Mouse (Mus musculus): ENCODE measurements around the gene Yipf3. TPM values are rescaled to one million over a fixed set of nuclear protein-coding genes. Genes with fewer than 3 reads are reported as not detected.

The Yipf3 gene
- total RNA-seq (2021), result 10 to 100 TPM; 76.8 to 81.5 TPM
- long read RNA-seq, experiment 1, transcript Yipf3-201 (9 exons, 2,035 nt), result major isoform, 57 of 76 reads
- long read RNA-seq, experiment 1, partial matches to known transcripts, result 10 of 76 reads
- long read RNA-seq, experiment 1, other reads (novel, unspliced or antisense), result 6 of 76 reads
- long read RNA-seq, experiment 2, transcript Yipf3-201 (9 exons, 2,035 nt), result major isoform, 50 of 71 reads
- long read RNA-seq, experiment 2, partial matches to known transcripts, result 4 of 71 reads
- long read RNA-seq, experiment 2, other reads (novel, unspliced or antisense), result 11 of 71 reads

DNA sequence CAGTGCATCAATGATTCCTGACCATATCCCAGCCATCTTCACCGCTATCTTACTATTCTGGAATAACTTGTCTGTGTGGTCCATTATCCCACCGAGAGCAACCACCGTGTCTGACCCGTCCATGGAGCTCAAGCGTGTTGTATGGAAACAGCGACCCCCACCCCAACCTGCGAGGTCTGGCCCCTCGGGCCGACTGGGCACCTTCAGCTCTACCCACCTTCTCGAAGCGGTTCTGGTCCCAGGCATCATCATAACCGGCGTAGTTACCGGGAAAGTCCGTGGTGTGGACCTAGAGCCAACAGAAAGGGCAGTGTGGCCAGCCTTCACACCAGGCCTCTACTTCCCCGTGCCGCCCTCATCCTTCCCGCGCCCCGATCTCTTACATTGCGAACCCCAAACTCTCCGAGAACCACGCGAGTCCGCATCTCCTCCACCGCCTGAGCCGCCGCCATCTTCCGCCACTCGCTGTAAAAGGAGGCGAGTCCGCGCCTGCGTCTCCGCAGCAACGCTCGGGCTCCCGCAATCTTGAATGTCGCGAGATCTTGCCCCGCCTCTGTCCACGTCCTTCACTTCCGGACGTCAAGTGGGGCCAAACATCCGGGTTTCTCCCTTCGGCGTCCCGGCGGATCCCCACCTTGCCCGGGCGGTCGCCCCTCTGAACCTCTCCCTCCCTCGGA is at the start of gene Yipf3, which contains the start of gene Polr1c:
Gene Yipf3, plus strand, starts transcription at position 569 of the 677 bp plus-strand sequence.
Gene Polr1c, minus strand, starts transcription at position 543 of the 677 bp plus-strand sequence.
- DNase-seq (ENCODE audit: low spot score in 2 of 2), result peak; percentile 87 to 96

DNA sequence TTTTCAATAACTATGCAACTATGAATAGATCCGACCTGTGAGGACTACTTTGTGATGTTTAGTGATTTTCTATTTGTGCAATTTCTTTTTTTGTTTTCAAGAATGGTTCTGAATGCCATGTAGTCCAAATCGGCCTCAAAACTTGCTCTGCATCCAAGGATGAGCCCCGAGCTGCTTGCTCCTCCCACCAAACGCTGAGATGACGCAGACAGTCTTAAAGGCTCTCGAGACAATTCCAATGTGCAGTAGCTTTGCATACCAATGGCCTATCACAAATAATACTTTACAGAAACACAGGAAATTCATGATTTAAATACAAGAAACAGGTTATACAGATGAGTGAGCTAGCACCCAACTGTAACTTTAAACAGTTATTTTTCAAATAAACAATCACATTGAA is 46.7 kb upstream of the Yipf3 start:
- no peak for DNase-seq (ENCODE audit: low spot score in 2 of 2)

DNA sequence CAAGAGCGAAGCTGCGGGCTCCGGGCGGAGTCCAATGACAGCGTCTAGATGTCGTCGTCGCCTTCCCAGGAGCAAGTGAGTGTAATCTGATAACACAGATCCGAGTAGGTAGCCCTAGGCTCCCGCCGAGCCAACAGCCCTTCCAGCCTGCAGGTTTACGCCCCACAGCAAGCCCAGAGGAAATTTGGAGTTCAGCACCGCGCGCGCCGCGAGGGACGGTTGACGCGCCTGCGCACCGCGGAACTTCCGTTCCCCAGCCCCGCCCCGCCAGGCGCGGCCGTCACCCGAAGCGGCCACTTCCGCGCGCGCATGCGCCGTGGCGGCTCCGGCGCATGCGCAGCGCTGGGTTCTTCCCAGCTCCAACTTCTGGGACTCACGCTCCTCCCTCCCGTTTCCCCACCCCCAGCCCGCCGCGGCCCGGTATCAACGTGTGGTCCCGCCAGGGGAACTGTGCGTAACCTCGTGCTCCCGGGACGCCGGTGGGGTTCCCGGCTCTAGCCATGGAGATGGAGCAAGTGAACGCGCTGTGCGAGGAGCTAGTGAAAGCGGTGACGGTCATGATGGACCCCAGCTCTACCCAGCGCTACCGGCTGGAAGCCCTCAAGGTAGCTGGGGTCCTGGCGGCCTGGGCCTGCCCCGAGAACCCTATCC is 45.3 kb upstream of the Yipf3 start, which contains the start of the genes Polh and Xpo5:
Gene Polh, minus strand, starts transcription at position 225 of the 651 bp plus-strand sequence.
Gene Xpo5, plus strand, starts transcription at position 362 of the 651 bp plus-strand sequence.
- peak; percentile 92 to 93 for DNase-seq (ENCODE audit: low spot score in 2 of 2)

DNA sequence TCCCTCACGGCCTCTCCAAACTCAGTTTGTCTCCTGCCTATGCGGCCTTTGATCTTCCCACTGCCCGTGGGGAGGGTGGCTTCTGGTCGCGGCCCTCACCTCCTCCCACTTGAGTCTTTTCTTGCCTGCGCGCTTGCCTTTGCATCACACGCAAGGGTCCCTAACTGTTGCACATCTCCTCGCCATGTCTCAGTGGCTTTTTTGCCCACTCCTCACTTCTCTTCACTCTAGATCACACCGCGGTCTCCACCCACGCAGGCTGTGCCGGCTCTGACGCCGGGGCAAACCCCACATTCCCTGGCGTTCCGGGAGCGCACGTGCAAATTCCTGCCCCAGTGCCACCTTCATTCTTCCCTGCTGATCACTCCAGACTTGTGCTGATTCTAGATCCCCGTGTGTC is 44.8 kb upstream of the Yipf3 start:
- DNase-seq (ENCODE audit: low spot score in 2 of 2), result peak in 1 of 2 experiments; percentile 21

DNA sequence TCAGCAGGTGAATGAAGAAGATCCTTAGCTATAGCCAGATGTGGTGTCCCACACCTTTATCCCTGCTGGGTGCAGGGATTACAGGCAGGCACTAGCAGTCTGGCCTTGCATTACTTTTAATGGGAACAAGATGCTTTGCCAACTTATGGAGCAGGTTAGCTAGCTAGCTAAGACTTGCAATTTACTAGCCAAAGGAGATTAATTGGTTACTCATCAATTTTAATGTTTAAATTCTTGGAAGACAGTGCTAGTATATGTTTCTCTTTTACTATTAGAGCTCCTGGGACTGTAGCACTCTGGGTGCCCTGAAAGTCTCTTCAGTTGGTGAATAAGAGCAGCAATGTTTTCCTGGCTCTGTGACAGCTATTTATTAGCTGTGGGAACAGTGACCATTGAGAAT is 41.2 kb upstream of the Yipf3 start:
- no peak for DNase-seq (ENCODE audit: low spot score in 2 of 2)

DNA sequence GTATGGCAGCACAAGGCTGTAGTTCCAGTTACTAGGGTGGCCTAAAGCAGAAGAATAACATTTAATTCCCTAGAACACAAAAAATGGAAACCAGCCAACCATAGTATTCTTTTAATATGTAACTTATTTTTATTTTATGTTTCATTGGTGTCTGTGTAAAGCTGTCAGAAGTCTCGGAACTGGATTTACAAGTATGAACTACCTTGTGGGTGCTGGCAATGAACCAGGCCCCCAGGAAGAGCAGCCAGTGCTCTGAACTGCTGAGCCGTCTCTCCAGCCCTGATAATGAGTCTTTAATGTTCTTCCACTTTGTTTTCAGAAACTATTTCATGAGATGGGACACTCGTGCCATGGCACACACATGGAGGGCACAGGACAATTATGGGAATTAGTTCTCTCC is 37.3 kb upstream of the Yipf3 start:
- no peak for DNase-seq (ENCODE audit: low spot score in 2 of 2)

DNA sequence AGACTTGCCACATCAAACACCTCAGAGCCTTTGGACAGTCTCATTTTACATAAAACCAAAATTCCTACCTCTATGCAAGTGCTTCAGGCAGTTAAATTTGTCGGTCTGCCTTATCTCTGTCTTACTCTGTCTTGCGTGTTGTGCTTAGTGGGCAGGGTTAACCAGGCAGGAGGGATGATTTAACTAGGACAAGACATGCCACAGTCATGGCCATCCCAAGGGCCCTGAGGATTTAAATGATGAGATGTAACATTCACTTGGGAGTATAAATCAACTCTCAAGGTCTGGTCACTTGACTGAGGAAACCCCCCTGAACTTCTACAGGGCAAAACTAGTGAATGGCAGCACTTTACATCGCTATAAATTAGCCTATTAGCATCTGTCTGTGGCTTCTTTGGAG is 26.3 kb upstream of the Yipf3 start:
- DNase-seq (ENCODE audit: low spot score in 2 of 2), result no peak

DNA sequence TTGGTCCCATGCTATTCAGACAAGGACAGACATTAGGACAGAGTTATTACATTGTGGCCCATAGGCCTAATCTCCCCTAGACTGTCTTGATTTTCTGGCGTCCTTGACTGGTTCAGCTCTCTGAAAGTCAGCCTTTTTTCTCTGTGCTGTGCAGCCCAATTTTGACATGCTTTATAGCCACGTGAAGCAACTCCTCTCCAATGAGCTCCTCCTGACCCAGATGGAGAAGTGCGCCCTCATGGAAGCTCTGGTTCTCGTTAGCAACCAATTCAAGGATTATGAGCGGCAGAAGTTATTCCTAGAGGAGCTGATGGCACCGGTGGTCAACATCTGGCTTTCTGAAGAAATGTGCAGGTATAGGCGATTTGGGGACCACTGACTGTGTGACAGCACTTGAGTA is 20.3 kb upstream of the Yipf3 start:
- DNase-seq (ENCODE audit: low spot score in 2 of 2), result no peak

DNA sequence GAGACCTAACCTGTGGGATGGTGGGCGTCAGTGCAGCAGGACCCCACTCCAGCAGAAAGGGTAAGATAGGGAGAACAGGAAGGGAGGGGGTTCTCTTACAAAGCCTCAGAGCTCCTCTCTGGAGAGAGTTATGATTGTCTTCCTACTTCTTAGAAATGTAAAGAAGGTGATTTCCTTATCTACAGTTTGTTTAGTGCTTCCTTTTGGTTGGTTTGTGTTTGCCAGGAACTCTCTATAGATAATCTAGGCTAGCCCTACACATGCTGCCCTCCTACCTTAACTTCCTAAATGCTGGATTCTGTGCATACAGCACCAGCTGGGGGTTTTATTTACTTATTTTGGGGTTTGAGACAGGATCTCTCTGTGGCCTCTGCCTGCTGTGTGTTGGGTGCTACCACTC is 11.8 kb upstream of the Yipf3 start:
- DNase-seq (ENCODE audit: low spot score in 2 of 2), result no peak

DNA sequence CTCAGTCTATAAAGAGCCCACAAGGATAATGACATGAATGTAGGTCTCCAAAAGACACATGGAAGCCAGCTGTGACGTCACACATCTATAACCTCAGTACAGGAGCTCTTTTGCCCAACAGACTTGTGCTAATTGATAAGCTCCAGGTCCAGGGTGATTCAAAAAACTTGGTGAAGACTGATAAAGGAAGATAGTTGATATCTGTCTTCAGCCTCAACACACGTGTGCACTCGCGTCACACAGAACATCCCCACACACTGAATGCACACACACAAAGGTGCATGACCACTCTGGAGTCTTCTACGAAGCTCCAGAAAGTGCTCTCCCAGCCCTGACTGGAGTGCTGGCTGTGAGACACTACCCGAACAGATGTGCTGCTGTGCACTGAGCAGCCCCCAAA is 10.8 kb upstream of the Yipf3 start:
- no peak for DNase-seq (ENCODE audit: low spot score in 2 of 2)

DNA sequence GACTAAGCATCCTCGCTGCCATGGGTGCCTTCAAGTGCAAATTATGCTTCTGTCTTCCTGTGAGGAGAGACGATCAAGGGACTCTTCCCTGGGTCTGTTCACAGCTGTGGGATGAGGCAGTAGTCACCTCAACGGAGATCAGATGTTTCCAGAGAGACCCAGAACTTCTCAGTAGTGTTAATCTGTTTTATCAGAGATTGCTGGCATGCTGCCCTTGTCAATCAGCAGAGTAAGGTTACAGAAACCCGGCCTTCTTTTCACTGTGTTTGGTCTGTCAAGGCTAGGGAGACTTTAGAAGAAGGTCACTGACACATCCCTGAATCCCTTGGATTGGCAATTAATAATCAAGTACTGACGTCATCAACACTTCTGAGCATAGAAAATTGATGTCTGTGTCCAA is 10.4 kb upstream of the Yipf3 start:
- no peak for DNase-seq (ENCODE audit: low spot score in 2 of 2)

DNA sequence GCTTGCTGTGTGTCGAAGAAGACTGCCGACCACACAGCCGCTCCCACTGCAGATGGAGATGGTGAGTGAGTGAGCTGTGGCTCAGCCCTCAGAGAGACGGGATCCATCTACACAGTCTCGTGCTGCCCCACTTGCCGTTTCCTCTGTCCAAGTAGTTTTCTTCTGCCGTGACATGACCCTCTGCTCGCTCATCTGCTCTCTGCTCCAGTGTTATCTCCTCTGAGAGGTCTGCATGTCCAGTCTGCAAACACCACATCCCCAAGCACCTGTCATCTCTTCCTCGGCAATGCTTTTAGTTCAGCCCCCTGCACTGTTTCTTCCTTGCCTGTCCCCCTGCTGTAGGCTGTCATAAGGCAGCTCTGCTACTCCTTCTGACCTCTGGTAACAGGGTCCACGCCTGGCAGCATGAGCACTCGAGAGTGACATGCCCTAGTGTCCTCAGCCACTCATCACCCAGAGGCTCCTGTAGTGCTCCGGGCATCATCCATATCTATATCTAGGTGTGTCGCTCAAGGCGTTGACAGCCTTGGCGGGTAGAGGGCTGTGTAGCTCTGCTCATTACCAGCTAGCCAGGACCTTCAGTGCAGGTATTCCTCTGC is 8.3 kb upstream of the Yipf3 start:
- DNase-seq (ENCODE audit: low spot score in 2 of 2), result no peak

DNA sequence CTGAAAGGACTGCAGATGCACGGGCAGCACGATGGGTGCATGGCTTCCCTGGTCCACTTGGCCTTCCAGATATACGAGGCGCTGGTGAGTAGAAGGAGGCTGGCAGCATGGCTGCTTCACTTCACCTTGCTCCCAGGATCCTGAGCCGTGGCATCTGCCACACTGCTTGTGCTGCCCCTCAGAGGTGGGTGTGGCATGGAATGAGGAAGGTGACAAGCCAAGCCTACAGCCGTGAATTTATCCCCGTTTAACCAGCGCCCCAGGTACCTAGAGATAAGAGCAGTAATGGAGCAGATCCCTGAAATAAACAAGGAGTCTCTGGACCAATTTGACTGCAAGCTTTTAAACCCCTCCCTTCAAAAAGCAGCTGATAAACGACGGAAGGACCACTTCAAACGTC is 6.4 kb upstream of the Yipf3 start:
- no peak for DNase-seq (ENCODE audit: low spot score in 2 of 2)

DNA sequence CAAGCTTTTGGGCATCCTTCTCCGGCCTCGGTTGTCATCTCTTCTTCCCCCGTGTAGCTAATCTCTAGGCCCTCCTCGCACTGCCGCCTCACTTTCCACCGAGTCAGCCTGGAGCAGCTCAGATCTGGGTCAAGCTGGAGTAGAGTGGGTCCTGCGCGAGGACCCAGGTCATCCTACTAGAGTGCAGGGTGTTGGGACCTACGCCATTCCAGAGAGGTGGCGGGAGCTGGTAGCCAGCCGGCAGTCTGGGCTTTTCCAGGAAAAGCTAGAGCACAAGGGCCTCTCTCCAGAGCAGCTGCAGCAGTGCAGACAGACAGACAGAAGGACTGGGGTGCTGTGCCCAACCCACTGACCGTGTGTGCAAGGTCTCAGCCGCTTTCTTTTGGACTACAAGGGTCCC is 5.6 kb upstream of the Yipf3 start:
- no peak for DNase-seq (ENCODE audit: low spot score in 2 of 2)

DNA sequence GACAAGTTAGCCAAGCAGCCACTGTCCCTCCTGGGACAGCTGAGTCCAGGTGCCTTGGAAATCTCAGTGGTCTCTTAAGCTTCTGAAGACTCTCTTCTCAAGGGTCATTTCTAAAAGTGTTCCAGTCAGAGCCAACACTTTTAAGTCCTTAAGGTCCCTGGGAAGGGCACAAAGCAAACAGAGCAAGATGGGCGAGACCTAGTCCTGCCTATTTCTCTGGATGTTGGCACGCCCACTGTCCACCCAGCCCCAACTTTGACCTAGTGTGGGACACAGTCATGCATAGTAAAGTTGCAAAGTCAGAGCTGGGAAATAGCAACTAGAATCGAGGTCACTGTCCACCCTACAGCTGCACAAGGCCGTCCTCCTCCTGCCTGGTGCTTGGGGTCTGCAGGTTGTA is 4.9 kb upstream of the Yipf3 start:
- DNase-seq (ENCODE audit: low spot score in 2 of 2), result no peak

DNA sequence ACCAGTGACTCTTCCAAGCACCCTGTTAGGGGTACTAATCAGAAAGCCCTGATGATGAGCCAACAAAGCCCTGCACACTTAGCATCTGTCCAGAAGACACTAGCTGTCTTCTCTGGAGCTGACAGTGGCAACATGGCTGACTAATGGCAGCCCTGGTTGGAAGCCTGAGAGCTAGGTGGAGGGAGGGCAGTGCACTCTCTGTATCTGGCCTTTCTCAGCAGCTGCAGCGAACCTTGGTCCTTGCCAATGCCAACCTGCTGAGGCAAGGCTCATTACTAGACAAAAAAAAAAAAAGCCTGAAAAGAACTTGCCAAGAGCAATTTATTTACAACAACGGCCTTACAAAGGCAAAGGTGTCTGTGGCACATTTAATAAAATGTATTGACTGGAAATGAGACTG is 4.3 kb upstream of the Yipf3 start:
- no peak for DNase-seq (ENCODE audit: low spot score in 2 of 2)

DNA sequence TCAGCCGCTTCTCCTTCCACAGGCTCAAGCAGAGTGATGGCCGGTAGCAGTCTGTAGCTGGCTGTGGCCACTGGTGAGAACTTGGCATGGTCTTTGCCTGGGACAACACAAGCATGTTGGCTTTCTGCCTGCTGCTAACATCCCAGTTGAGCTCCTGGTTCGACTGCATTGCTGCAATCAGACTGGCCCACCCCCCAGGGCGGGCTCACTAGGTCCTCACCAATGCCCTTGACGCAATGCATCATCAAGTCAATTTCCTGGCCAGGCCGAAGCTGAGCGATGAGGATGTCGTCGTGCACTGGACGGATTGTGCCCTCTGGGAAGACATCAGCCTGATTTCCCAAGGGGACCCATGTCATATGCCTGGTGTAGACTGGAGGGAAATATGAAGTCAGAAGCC is 3.3 kb upstream of the Yipf3 start:
- no peak for DNase-seq (ENCODE audit: low spot score in 2 of 2)

DNA sequence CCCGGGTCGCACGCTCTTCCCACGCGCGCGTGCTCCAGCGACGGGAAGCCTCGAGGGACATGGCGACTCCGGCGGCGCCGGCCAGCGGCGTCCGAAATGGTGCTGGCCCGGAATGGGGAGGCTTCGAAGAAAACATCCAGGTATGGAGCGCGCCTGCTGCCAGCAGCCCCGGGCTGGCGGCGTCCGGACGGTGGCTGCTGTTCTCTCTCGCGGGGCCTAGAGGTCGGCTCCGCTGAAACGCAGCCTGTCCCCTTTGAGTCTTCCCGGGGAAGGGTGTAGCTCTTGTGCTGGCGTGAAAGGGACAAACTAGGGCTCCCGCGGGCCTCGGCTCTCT is 276 bp downstream of the Yipf3 start:
- no peak for DNase-seq (ENCODE audit: low spot score in 2 of 2)

DNA sequence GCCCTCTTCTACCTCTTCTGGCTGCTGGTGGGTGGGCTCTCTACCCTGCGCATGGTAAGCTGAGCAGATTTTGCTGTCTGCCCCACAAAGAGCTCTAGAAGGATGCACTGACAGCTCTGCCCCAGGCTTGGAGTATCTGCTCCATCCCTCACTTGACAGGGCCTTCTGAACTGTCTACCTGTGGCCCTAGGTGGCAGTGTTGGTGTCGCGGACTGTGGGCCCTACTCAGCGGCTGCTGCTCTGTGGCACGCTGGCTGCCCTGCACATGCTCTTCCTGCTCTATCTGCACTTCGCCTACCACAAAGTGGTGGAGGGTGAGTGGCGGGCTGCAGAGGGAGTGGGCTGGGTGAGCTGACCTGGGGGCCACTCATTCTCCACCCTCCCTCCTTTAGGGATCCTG is 3.3 kb downstream of the Yipf3 start:
- DNase-seq (ENCODE audit: low spot score in 2 of 2), result no peak

DNA sequence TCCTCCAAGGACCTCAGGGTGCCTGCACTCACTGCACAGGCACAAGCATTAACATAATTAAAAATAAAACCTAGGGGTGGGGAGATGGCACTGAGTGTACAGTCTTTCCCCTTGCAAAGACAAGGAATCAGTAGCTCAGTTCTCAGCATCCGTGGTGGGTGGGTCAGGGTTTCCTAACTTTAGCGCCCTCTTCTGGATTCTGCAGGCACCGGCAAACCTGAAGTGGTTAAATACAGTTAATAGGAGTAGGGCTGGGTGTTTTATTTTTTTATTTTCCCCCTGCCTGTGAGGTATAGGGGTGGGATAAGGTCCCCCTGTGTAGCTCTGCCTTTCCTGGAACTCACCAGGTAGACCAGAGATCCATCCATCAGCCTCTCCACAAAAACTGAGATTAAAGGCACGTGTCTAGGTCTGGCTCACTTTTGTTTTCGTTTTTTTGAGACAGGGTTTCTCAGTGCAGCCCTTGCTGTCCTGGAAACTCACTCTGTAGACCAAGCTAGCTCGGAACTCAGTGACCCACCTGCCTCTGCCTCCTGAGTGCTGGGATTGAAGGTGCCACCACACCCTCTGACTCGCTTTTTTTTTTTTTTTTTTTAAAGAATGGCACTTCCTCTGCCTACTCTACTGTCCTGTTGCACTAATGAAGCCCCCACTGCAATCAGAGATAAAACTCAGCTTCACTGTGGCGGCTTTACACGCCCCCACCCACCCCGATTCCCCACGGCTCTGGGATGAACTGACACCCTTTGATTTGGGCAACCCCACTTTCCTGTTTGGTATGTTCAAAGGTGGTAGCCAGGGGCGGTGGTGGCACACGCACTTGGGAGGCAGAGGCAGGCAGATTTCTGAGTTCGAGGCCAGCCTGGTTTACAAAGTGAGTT is 4.9 kb downstream of the Yipf3 start:
- no peak for DNase-seq (ENCODE audit: low spot score in 2 of 2)

Measured in gastrocnemius, postnatal 4 days (tissue).